Mouse (Mus musculus): ENCODE data around the gene 1110017D15Rik. TPM values are rescaled to one million over a fixed set of nuclear protein-coding genes. Genes with fewer than 3 reads are reported as not detected.
A peak's percentile ranks its signal among the peaks of the same experiment; 100 is the strongest.
"Not testable (repeated sequence)": the region's sequence is repeated elsewhere in the genome, so short reads cannot be mapped to it uniquely, and the experiment has no call there.

1110017D15Rik gene
- total RNA-seq, 4 experiments from 2014 or later = 2.7 to 5.7 (median 4.3) TPM

DNA sequence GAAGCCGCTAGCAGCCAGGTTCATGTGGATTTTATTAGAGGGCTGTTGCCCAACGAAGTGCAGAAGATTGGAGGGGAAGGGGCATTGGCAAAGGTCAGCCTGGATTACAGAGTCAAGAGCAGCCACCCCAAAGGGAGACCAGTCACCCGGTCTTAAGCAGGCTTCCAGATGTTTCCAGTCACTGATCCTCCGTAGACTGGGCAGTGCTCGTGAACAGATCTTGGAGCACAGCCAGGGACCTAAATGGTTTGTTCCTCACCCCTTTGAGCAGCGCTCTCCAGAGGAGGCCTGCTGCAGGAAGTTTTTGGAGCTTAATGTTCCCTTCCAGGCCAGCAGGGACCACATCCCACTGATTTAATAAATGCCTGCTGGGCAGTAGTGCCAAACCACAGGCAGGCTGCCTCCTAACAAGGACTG lies 35.5 kb downstream of the 1110017D15Rik start:
- DNase-seq (ENCODE audit: low spot score in 2 of 2) = no peak

DNA sequence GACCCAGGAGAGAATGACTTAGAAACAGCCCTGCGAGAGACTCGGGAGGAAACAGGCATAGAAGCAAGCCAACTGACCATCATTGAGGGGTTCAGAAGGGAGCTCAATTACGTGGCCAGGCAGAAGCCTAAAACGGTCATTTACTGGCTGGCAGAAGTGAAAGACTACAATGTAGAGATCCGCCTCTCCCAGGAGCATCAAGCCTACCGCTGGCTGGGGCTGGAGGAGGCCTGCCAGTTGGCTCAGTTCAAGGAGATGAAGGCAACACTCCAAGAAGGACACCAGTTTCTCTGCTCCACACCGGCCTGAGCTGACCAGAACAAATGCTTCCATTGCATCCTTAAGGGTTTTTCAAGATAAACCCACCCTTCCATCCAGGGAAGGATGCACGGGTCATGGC lies 36.9 kb downstream of the 1110017D15Rik start:
- DNase-seq (ENCODE audit: low spot score in 2 of 2) = no peak

- DNase-seq (ENCODE audit: low spot score in 2 of 2) = no peak
These were observed 37.7 kb downstream of the 1110017D15Rik start for GRCm38 (mm10) chr4:41479456-41479804.

DNA sequence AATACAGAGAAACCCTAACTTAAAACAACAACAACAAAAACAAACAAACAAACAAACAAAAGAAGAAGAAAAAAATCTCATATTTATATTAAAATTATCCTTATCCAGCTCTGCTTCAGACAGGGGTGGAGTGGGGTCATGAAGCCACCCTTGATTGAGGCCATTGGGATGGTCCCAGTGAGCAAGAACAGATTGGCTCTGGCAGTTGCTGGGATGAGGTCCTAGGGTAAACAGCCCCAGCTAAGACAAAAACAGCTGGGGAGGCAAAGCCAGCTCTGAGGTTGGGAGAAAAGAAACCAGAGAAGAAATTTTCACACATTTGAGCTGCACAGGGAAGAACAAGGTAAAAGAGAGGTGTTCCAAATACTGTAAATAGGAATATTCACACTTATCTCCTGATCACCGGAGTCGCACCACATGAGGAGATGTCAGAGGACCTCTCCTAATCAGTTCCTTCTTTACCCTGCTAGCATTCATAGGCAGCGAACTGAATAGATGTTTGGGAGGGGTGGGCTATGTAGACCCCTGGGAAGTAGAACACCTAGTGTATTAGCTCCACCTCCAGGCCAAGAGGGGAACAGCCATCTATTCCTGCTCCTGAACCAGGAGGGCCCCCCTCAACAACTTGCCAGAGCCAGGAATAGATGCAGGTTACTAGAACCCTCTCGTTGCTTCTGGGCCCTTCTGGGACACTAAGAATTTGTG lies 38.2 kb downstream of the 1110017D15Rik start:
- DNase-seq (ENCODE audit: low spot score in 2 of 2) = no peak

DNA sequence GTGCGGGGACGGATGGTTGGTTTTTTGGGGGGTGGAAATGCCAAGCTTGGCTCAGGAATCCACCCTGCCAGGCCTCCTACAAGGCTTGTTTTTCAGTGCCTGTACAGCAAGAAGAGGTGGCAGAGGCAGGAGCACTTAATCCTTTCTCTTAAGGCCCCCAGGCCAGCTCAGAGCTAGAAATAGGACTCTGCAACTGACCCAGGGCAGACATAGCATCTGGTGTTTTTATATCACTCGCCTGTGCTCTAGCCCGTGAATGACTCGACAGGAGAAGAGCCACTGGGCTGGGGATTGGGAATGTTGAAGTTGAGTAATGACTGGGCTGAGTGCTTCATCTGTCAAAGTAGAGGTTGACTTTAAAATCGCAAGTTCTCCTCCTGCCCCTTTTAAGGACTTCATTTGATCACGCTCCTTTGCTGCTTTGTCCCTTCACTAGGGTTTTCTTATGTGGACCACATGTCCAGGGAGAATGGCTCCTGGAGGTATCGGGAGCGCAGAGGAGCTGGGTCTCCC lies 39.4 kb downstream of the 1110017D15Rik start:
- no peak for DNase-seq (ENCODE audit: low spot score in 2 of 2)

GRCm38 (mm10) chr4:41471384-41471689 lies 45.8 kb downstream of the 1110017D15Rik start:
- no peak for DNase-seq (ENCODE audit: low spot score in 2 of 2)

- peak in 1 of 2 experiments; percentile 62 for DNase-seq (ENCODE audit: low spot score in 2 of 2)
These were observed 46.3 kb downstream of the 1110017D15Rik start for GRCm38 (mm10) chr4:41470684-41471383.

GRCm38 (mm10) chr4:41470051-41470683 lies 47.0 kb downstream of the 1110017D15Rik start:
- DNase-seq (ENCODE audit: low spot score in 2 of 2) = no peak

DNA sequence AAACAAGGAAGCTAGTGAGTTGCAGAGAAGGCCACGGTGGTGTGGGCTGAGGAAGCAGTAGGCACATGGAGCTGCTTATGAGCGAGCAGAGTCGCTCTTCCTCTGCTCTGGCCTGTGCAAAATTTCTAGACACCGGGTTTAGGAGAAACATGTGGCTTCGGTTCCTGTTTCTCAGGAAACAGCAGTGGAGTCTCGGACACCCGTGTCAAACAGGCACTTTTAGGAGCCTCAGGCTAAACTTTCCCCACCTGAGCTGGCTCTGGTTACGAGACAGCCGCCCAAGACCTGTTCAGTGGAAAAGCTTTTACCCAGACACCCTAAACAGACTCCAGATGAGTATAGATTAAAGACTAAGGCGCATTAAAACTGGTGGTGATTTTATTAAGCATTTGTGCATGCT lies 47.9 kb downstream of the 1110017D15Rik start:
- no peak for DNase-seq (ENCODE audit: low spot score in 2 of 2)

DNA sequence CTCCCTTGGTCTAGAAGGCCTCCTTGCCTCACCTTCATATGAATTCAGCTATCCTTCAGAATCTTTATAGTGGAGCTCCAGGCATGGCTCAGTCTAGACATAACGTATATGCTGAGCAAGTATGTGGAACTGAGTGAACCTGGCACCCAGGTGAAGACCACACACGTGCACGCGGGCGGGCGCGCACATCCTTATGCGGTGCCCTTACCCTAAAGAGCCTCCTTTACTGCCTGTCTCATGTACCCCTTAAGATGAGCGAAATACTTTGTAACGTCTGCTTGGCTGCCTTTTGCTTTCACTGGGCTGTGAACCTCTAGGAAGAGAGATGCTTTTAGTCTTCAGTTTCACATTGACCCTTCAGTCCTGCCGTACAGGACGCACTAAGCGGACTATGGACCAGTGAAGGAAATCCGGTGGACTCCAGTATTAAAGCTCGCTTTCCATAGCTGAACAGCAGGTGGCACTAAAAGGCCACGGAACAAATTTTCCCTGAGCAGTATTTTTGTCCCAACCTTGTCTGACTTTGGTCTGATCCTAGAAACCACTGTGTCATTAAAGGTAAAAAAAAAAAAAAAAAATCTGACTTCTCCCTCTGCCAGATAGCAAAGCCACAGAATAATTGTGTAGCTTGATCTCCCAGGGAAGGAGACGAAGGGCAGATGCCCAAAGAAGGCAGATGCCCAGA lies 48.6 kb downstream of the 1110017D15Rik start:
- peak in 1 of 2 experiments; percentile 50 for DNase-seq (ENCODE audit: low spot score in 2 of 2)

- DNase-seq (ENCODE audit: low spot score in 2 of 2) = no peak
These were observed 51.9 kb downstream of the 1110017D15Rik start for GRCm38 (mm10) chr4:41465287-41465665.

GRCm38 (mm10) chr4:41464345-41465286 lies 52.5 kb downstream of the 1110017D15Rik start, which contains the start of the genes Kif24 and Nudt2:
Kif24 (minus strand) TSS chr4:41464887.
Nudt2 (plus strand) TSS chr4:41465151.
- peak; percentile 84 to 99 for DNase-seq (ENCODE audit: low spot score in 2 of 2)

DNA sequence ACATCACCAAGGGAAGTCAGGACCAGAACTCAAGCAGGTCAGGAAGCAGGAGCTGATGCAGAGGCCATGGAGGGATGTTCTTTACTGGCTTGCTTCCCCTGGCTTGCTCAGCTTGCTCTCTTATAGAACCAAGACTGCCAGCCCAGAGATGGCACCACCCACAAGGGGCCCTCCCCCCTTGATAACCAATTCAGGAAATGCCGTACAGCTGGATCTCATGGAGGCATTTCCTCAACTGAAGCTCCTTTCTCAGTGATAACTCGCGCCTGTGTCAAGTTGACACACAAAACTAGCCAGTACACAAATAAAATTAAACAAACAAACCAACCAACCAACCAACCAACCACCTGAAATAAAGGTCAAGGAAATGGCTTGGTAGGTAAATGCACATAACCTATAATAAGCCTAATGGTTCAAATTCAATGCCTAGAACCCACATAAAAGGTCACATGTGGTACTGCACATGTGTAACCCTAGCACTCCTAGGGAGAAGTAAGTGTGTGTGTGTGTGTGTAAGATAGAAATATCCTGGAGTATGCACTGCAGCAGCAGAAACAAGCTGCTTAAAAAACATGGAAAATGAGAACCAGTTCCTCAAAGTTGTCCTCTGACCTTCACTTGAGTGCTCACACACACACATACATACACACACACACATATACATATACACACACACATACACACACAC lies 53.9 kb downstream of the 1110017D15Rik start:
- not testable (repeated sequence) for DNase-seq (ENCODE audit: low spot score in 2 of 2)

GRCm38 (mm10) chr4:41460690-41461089 lies 56.4 kb downstream of the 1110017D15Rik start:
- DNase-seq (ENCODE audit: low spot score in 2 of 2) = no peak

Other genes starting within 250 kb of the 1110017D15Rik start
- gene Ubap2, start 242.2 kb downstream of the 1110017D15Rik start, total RNA-seq (2022) = 10 to 100 TPM; 38.8 to 46.3 (median 45.3) TPM
- 10 to 100 TPM; 37.5 to 39.5 (median 38.6) TPM for gene Dcaf12, start 202.4 kb downstream of the 1110017D15Rik start, total RNA-seq (2022)
- 10 to 100 TPM; 45.2 to 54.3 (median 49.9) TPM for gene Ubap1, start 168.3 kb downstream of the 1110017D15Rik start, total RNA-seq (2022)
- 1 to 10 TPM in 3 of 4 experiments, under 1 TPM in 1; 0.72 to 1.8 (median 1.3) TPM for gene Kif24, start 52.4 kb downstream of the 1110017D15Rik start, total RNA-seq (2022)
- 10 to 100 TPM; 29.4 to 32.6 (median 30.5) TPM for gene Nudt2, start 52.2 kb downstream of the 1110017D15Rik start, total RNA-seq (2022)
- 10 to 100 TPM; 20.9 to 26.5 (median 23.3) TPM for gene AI464131, start 14.3 kb downstream of the 1110017D15Rik start, total RNA-seq (2022)
- gene Fam219a, start 52.2 kb upstream of the 1110017D15Rik start, total RNA-seq (2022) = 100 to 1,000 TPM; 201 to 205 (median 202) TPM
- 10 to 100 TPM in 1 of 4 experiments, 1 to 10 TPM in 3; 7.7 to 11.7 (median 9.6) TPM for gene Dnaic1, start 52.4 kb upstream of the 1110017D15Rik start, total RNA-seq (2022)
- gene Enho, start 123.0 kb upstream of the 1110017D15Rik start, total RNA-seq (2022) = 10 to 100 TPM; 55.3 to 62.7 (median 59.3) TPM
- gene Cntfr, start 179.8 kb upstream of the 1110017D15Rik start, total RNA-seq (2022) = 100 to 1,000 TPM in 3 of 4 experiments, 10 to 100 TPM in 1; 96.7 to 125 (median 111) TPM
- 10 to 100 TPM; 31.6 to 45.5 (median 38.1) TPM for gene Il11ra1, start 182.7 kb upstream of the 1110017D15Rik start, total RNA-seq (2022)
- gene Rpp25l, start 196.2 kb upstream of the 1110017D15Rik start, total RNA-seq (2022) = 10 to 100 TPM; 28.4 to 33.9 (median 30.0) TPM
- gene Dctn3, start 205.8 kb upstream of the 1110017D15Rik start, total RNA-seq (2022) = 100 to 1,000 TPM; 158 to 167 (median 165) TPM
- under 1 TPM; 0.37 to 0.78 (median 0.54) TPM for gene Arid3c, start 213.8 kb upstream of the 1110017D15Rik start, total RNA-seq (2022)
- 10 to 100 TPM; 71.9 to 85.1 (median 76.5) TPM for gene Galt, start 237.9 kb upstream of the 1110017D15Rik start, total RNA-seq (2022)
- gene Sigmar1, start 238.8 kb upstream of the 1110017D15Rik start, total RNA-seq (2022) = 10 to 100 TPM; 49.7 to 59.2 (median 54.4) TPM